Mouse (Mus musculus) gastrocnemius, postnatal 14 days (tissue): ENCODE results near the gene Ctla4. TPM values are rescaled to one million over a fixed set of nuclear protein-coding genes. Genes with fewer than 3 reads are reported as not detected.

Experiments used
- DNase-seq: peaks from one replicate; pipeline ENCODE4 v3.0.0; 2021; ENCODE audit warnings: mixed read lengths
- intact Hi-C: fragments of 180-260 bp; cut with DNase I; formaldehyde crosslinking; loops from one replicate; pipeline ENCODE4 v1.15.1; 2025; ENCODE audit warnings: low total_unique reads
- total RNA-seq, 2 experiments: library from RNA; stranded (reverse); gene quantifications; 2 replicates each; pipeline ENCODE4 v1.2.3; 2021

Gene Ctla4
- total RNA-seq, 2 experiments from 2014 or later, result not detected

DNA sequence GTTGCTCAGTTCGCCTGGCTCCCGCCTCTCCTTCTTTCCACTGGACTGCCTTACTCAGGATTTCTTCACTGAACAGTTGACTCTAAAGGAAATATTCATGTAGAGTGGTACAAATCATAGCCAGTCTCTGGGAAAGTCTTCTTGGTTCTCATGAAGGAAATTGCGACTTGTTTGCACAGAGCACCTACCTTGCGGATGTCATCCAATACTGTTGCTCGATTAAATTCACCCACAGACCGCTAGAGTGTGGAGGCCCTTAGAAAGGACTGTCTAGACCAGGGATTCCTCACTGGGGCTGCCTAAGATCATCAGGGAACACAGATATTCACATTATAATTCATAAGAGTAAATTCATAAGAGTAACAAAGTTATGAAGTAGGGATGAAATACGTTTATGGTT lies 66.9 kb downstream of the Ctla4 start:
- DNase-seq, result no peak
- intact Hi-C loops, result loop anchor here (5.0 kb wide), 1 partner anchor 66 kb away; the partner anchor contains the start of gene Ctla4

GRCm38 (mm10) chr1:60954759-60955158 lies 68.0 kb downstream of the Ctla4 start:
- intact Hi-C loops, result loop anchor here (5.0 kb wide), 1 partner anchor 67 kb away; the partner anchor contains the start of gene Ctla4
- DNase-seq, result no peak

GRCm38 (mm10) chr1:60955186-60955585 lies 68.4 kb downstream of the Ctla4 start:
- DNase-seq, result no peak
- intact Hi-C loops, result no loop called here

GRCm38 (mm10) chr1:60956196-60956595 lies 69.4 kb downstream of the Ctla4 start:
- no peak for DNase-seq
- intact Hi-C loops, result no loop called here

- intact Hi-C loops, result no loop called here
- no peak for DNase-seq
These were observed 71.5 kb downstream of the Ctla4 start for GRCm38 (mm10) chr1:60958287-60958686.

DNA sequence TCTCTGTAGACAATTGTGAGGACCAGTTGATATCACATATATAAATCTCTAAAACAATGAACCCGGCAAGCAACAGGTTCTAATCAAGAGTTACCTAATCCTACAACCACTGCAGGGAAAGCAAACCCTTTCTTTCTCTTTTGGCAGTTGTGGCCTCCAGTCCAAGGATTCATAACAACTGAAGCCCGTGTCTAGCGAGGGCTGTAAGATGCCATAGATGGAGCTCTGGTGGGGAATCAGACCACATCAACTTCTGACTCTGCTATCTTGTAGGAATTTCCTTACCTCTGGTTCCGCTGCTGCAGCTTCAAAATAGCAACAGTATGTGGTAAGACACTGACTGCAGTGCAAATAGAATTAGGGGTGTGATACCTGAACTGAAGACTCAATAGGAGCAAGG lies 72.4 kb downstream of the Ctla4 start:
- intact Hi-C loops, result no loop called here
- DNase-seq, result no peak

DNA sequence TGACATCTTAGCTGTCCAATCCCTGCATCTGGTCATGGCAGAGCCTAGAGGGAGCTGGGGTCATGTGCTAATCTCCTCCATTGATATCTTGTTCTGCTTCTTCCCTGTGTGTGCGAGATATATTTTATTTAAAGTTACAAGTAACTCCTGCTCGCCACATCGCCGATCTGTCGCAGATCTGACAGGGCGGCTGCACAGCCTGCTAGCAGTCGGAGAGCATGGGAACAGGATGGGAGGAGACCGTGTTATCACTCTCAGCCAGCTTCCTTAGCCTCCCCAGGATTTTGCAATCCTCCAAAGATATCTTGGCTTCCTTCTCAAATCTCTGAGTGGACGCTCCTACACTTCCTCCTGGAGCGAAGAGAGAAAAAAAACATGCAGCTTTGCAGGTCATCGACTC lies 73.7 kb downstream of the Ctla4 start:
- peak; percentile 22 for DNase-seq
- intact Hi-C loops, result no loop called here

- intact Hi-C loops, result no loop called here
- peak; percentile 49 for DNase-seq
These were observed 74.3 kb downstream of the Ctla4 start for GRCm38 (mm10) chr1:60961080-60961479.

GRCm38 (mm10) chr1:60962095-60962494 lies 75.3 kb downstream of the Ctla4 start:
- DNase-seq, result no peak
- intact Hi-C loops, result no loop called here

Other genes with a start within 250 kb of the Ctla4 start
- 1 to 10 TPM; 2.7 to 8.5 TPM for gene Cd28, start 170.2 kb upstream of the Ctla4 start, total RNA-seq
- gene Icos, start 90.9 kb downstream of the Ctla4 start, total RNA-seq, result under 1 TPM; 0.11 to 0.31 TPM